Mouse (Mus musculus): Measurements from ENCODE around the gene Smad1. TPM values are rescaled to one million over a fixed set of nuclear protein-coding genes. Genes with fewer than 3 reads are reported as not detected.
"Not testable (repeated sequence)": the region's sequence is repeated elsewhere in the genome, so short reads cannot be mapped to it uniquely, and the experiment has no call there.

Gene Smad1
- polyA plus RNA-seq (2015; fragmentation: Nextera tagmentation; extraction: Ambion mirVana): 53.9 and 58.0 TPM in 2 replicates

- Histone ChIP-seq H3K27me3 (no peaks in the 10 kb centered on the region), H3K27ac (peak within 1 kb of the TSS; percentile 98)
- 0% methylated on average over 64 of the region's 80 CpGs for WGBS
These were observed at the start of gene Smad1 for GRCm38 (mm10) chr8:79398994-79399650. Smad1 (minus strand) TSS chr8:79399518.

GRCm38 (mm10) chr8:79447260-79447853 lies 48.0 kb upstream of the Smad1 start:
- 81% methylated on average over 10 of the region's 10 CpGs for WGBS
- no peak overlapping the region for H3K27ac ChIP-seq
- no peaks in the 10 kb centered on the region for H3K36me3 ChIP-seq
- H3K4me1 ChIP-seq: 0 out of 2 replicates have a peak, but pooled peaks cover 7% of the 10 kb centered on the region
- H3K9me3 ChIP-seq: no peaks in the 10 kb centered on the region
- no peaks in the 10 kb centered on the region for H3K27me3 ChIP-seq
- H3K4me3 ChIP-seq: no peak overlapping the region
- ATAC-seq (ENCODE audit: insufficient number of reproducible peaks, insufficient read depth, low FRiP score, low TSS enrichment, low read depth): no peak
- H3K4me2 ChIP-seq: no peak overlapping the region
- no peak overlapping the region for H3K9ac ChIP-seq

More at GRCm38 (mm10) chr8:79398994-79399650, at the start of gene Smad1:
- H3K4me3 ChIP-seq: peak within 1 kb of the TSS; percentile 79
- no peaks in the 10 kb centered on the region for H3K36me3 ChIP-seq
- H3K4me1 ChIP-seq: peaks cover 30% of the 10 kb centered on the region
- no peaks in the 10 kb centered on the region for H3K9me3 ChIP-seq
- H3K4me2 ChIP-seq: peak within 1 kb of the TSS; percentile 72
- H3K9ac ChIP-seq: peak within 1 kb of the TSS; percentile 96
- peak; percentile 90 for ATAC-seq (ENCODE audit: insufficient number of reproducible peaks, insufficient read depth, low FRiP score, low TSS enrichment, low read depth)

GRCm38 (mm10) chr8:79443460-79444098 lies 44.3 kb upstream of the Smad1 start:
- no peak for ATAC-seq (ENCODE audit: insufficient number of reproducible peaks, insufficient read depth, low FRiP score, low TSS enrichment, low read depth)
- no peak overlapping the region for H3K4me2 ChIP-seq
- H3K9ac ChIP-seq: no peak overlapping the region
- WGBS: 84% methylated on average over 14 of the region's 14 CpGs
- H3K4me3 ChIP-seq: no peak overlapping the region
- H3K36me3 ChIP-seq: no peaks in the 10 kb centered on the region
- 0 out of 2 replicates have a peak, but pooled peaks cover 3% of the 10 kb centered on the region for H3K4me1 ChIP-seq
- H3K9me3 ChIP-seq: no peaks in the 10 kb centered on the region
- 0 out of 2 replicates have a peak, but pooled peaks cover 2% of the 10 kb centered on the region for H3K27me3 ChIP-seq
- no peak overlapping the region for H3K27ac ChIP-seq

GRCm38 (mm10) chr8:79433953-79434500 lies 34.7 kb upstream of the Smad1 start:
- Histone ChIP-seq H3K4me1 (peaks cover 3% of the 10 kb centered on the region; the same call in 1 of the 2 replicates), H3K4me2 (no peak overlapping the region), H3K9me3 (0 out of 2 replicates have a peak, but pooled peaks cover 3% of the 10 kb centered on the region), H3K27me3 (0 out of 2 replicates have a peak, but pooled peaks cover 3% of the 10 kb centered on the region), H3K36me3 (no peaks in the 10 kb centered on the region), H3K4me3 (no peak overlapping the region), H3K27ac (no peak overlapping the region), H3K9ac (no peak overlapping the region)
- 45% methylated on average over 4 of the region's 4 CpGs for WGBS
- ATAC-seq (ENCODE audit: insufficient number of reproducible peaks, insufficient read depth, low FRiP score, low TSS enrichment, low read depth): no peak

GRCm38 (mm10) chr8:79414907-79415306 lies 15.6 kb upstream of the Smad1 start:
- no peak overlapping the region for H3K27ac ChIP-seq
- H3K9me3 ChIP-seq: no peaks in the 10 kb centered on the region
- H3K27me3 ChIP-seq: no peaks in the 10 kb centered on the region
- no peak overlapping the region for H3K4me3 ChIP-seq
- no peaks in the 10 kb centered on the region for H3K4me1 ChIP-seq
- H3K4me2 ChIP-seq: no peak overlapping the region
- no peak for ATAC-seq (ENCODE audit: insufficient number of reproducible peaks, insufficient read depth, low FRiP score, low TSS enrichment, low read depth)
- H3K36me3 ChIP-seq: no peaks in the 10 kb centered on the region
- H3K9ac ChIP-seq: no peak overlapping the region
- 74% methylated on average over 5 of the region's 5 CpGs for WGBS

GRCm38 (mm10) chr8:79410501-79410900 lies 11.2 kb upstream of the Smad1 start:
- H3K36me3 ChIP-seq: no peaks in the 10 kb centered on the region
- H3K9me3 ChIP-seq: no peaks in the 10 kb centered on the region
- no peaks in the 10 kb centered on the region for H3K27me3 ChIP-seq
- H3K4me2 ChIP-seq: no peak overlapping the region
- WGBS: 67% methylated on average over 1 of the region's 1 CpGs
- H3K27ac ChIP-seq: no peak overlapping the region
- no peak for ATAC-seq (ENCODE audit: insufficient number of reproducible peaks, insufficient read depth, low FRiP score, low TSS enrichment, low read depth)
- no peaks in the 10 kb centered on the region for H3K4me1 ChIP-seq
- H3K4me3 ChIP-seq: no peak overlapping the region
- H3K9ac ChIP-seq: no peak overlapping the region

- not testable (repeated sequence) for H3K4me2 ChIP-seq; H3K27ac ChIP-seq; H3K4me3 ChIP-seq; H3K4me1 ChIP-seq; H3K36me3 ChIP-seq; H3K9me3 ChIP-seq; H3K27me3 ChIP-seq; ATAC-seq (ENCODE audit: insufficient number of reproducible peaks, insufficient read depth, low FRiP score, low TSS enrichment, low read depth); H3K9ac ChIP-seq
- 61% methylated on average over 1 of the region's 1 CpGs for WGBS
These were observed 8.0 kb upstream of the Smad1 start for GRCm38 (mm10) chr8:79407356-79407755.

GRCm38 (mm10) chr8:79404895-79405557 lies 5.7 kb upstream of the Smad1 start:
- Histone ChIP-seq H3K9me3 (no peaks in the 10 kb centered on the region), H3K4me3 (no peak overlapping the region), H3K27me3 (no peaks in the 10 kb centered on the region), H3K4me1 (no peaks in the 10 kb centered on the region), H3K36me3 (no peaks in the 10 kb centered on the region), H3K9ac (no peak overlapping the region), H3K27ac (no peak overlapping the region), H3K4me2 (no peak overlapping the region)
- WGBS: 72% methylated on average over 6 of the region's 6 CpGs
- no peak for ATAC-seq (ENCODE audit: insufficient number of reproducible peaks, insufficient read depth, low FRiP score, low TSS enrichment, low read depth)

GRCm38 (mm10) chr8:79400671-79401070 lies 1.4 kb upstream of the Smad1 start:
- no peaks in the 10 kb centered on the region for H3K27me3 ChIP-seq
- H3K9ac ChIP-seq: no peak overlapping the region
- peaks cover 23% of the 10 kb centered on the region for H3K4me1 ChIP-seq
- H3K4me3 ChIP-seq: no peak overlapping the region
- 80% methylated on average over 2 of the region's 2 CpGs for WGBS
- H3K9me3 ChIP-seq: no peaks in the 10 kb centered on the region
- no peaks in the 10 kb centered on the region for H3K36me3 ChIP-seq
- H3K27ac ChIP-seq: no peak overlapping the region
- ATAC-seq (ENCODE audit: insufficient number of reproducible peaks, insufficient read depth, low FRiP score, low TSS enrichment, low read depth): no peak
- no peak overlapping the region for H3K4me2 ChIP-seq

GRCm38 (mm10) chr8:79398251-79398981 lies 902 bp downstream of the Smad1 start:
- no peaks in the 10 kb centered on the region for H3K9me3 ChIP-seq
- H3K27me3 ChIP-seq: no peaks in the 10 kb centered on the region
- H3K9ac ChIP-seq: peak overlapping the region; percentile 96
- under 1% methylated on average over 64 of the region's 68 CpGs for WGBS
- H3K4me3 ChIP-seq: peak overlapping the region; percentile 79
- H3K27ac ChIP-seq: peak overlapping the region; percentile 98
- ATAC-seq (ENCODE audit: insufficient number of reproducible peaks, insufficient read depth, low FRiP score, low TSS enrichment, low read depth): peak; percentile 59
- H3K4me1 ChIP-seq: peaks cover 36% of the 10 kb centered on the region
- H3K4me2 ChIP-seq: peak overlapping the region; percentile 72
- no peaks in the 10 kb centered on the region for H3K36me3 ChIP-seq
